Mouse (Mus musculus): ENCODE results near the gene 4933428G20Rik. TPM values are rescaled to one million over a fixed set of nuclear protein-coding genes. Genes with fewer than 3 reads are reported as not detected.
A peak's percentile ranks its signal among the peaks of the same experiment; 100 is the strongest.

Gene 4933428G20Rik
- polyA plus RNA-seq, 1 experiment from 2014 or later: 0.15 TPM

GRCm38 (mm10) chr11:97479085-97479484, 21.1 kb downstream of the 4933428G20Rik start:
- Histone ChIP-seq H3K4me2 (replicated peaks; ENCODE audit: low read depth, low read length) (no peak overlapping the region), H3K4me1 (ENCODE audit: control insufficient read depth, insufficient read depth, low read length) (peaks cover 8% of the 10 kb centered on the region; the same call in 1 of the 2 replicates), H3K36me3 (ENCODE audit: control insufficient read depth, insufficient read depth, low read length) (peaks cover 43% of the 10 kb centered on the region), H3K4me3 (ENCODE audit: low read length) (no peak overlapping the region), H3K27ac (ENCODE audit: low read depth, low read length) (no peak overlapping the region), H3K9ac (ENCODE audit: low read depth, low read length) (no peak overlapping the region), H3K27me3 (ENCODE audit: control insufficient read depth, insufficient read depth, low read length) (no peaks in the 10 kb centered on the region), H3K9me3 (ENCODE audit: control insufficient read depth, low read length) (no peaks in the 10 kb centered on the region)
- ATAC-seq (ENCODE audit: low FRiP score, low TSS enrichment): no peak
- WGBS: 76% methylated on average over 10 of the region's 10 CpGs

DNA sequence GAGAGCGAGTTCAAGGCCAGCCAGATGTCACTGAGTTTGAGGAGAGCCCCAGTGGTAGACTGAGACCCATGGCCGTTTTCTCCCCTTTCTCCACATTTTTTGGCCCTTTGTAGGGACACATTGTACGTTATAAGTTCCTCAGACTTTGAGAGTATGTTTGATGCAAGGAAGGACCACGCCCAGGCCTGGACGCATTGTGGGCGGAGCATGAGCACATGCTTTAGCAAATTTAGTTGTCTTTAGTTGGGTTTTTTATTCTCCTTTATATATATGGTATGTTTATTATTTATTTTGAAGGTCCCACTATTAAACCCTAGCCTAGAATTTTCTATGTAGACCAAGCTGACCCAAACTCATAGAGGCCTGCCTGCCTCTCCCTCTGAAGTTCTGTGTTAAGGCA, 21.8 kb downstream of the 4933428G20Rik start:
- peaks cover 8% of the 10 kb centered on the region; the same call in 1 of the 2 replicates for H3K4me1 ChIP-seq (ENCODE audit: control insufficient read depth, insufficient read depth, low read length)
- no peak for ATAC-seq (ENCODE audit: low FRiP score, low TSS enrichment)
- H3K27me3 ChIP-seq (ENCODE audit: control insufficient read depth, insufficient read depth, low read length): no peaks in the 10 kb centered on the region
- H3K27ac ChIP-seq (ENCODE audit: low read depth, low read length): no peak overlapping the region
- H3K36me3 ChIP-seq (ENCODE audit: control insufficient read depth, insufficient read depth, low read length): peaks cover 44% of the 10 kb centered on the region
- H3K4me3 ChIP-seq (ENCODE audit: low read length): no peak overlapping the region
- no peak overlapping the region for H3K4me2 ChIP-seq (replicated peaks; ENCODE audit: low read depth, low read length)
- no peak overlapping the region for H3K9ac ChIP-seq (ENCODE audit: low read depth, low read length)
- WGBS: 88% methylated on average over 6 of the region's 6 CpGs
- no peaks in the 10 kb centered on the region for H3K9me3 ChIP-seq (ENCODE audit: control insufficient read depth, low read length)

DNA sequence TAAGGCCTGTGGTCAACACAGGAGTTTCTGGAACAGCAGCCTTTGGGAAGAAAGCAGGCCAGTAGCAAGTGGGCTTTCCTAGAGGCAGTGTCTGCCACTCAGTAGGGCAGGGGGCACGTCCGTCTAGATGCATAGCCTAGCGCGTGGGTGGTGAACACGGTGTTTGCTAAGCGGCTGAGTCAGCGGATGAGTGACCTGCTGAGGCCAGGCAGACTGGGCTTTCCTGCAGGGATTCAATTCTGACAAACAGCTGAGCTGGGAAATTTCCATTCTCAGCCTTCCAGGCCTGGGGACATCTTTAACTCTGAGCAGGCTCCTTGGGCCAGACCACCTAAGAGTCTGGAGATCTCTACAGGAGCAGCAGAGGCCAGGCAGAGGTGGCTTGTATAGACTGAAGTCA, 22.7 kb downstream of the 4933428G20Rik start:
- ATAC-seq (ENCODE audit: low FRiP score, low TSS enrichment): no peak
- Histone ChIP-seq H3K4me3 (ENCODE audit: low read length) (no peak overlapping the region), H3K27me3 (ENCODE audit: control insufficient read depth, insufficient read depth, low read length) (no peaks in the 10 kb centered on the region), H3K27ac (ENCODE audit: low read depth, low read length) (no peak overlapping the region), H3K4me1 (ENCODE audit: control insufficient read depth, insufficient read depth, low read length) (peaks cover 7% of the 10 kb centered on the region; the same call in 1 of the 2 replicates), H3K9me3 (ENCODE audit: control insufficient read depth, low read length) (no peaks in the 10 kb centered on the region), H3K9ac (ENCODE audit: low read depth, low read length) (0 out of 2 replicates have a peak overlapping the region, but pooled peaks have one; percentile 18), H3K4me2 (replicated peaks; ENCODE audit: low read depth, low read length) (no peak overlapping the region), H3K36me3 (ENCODE audit: control insufficient read depth, insufficient read depth, low read length) (peaks cover 40% of the 10 kb centered on the region)
- 49% methylated on average over 7 of the region's 7 CpGs for WGBS

DNA sequence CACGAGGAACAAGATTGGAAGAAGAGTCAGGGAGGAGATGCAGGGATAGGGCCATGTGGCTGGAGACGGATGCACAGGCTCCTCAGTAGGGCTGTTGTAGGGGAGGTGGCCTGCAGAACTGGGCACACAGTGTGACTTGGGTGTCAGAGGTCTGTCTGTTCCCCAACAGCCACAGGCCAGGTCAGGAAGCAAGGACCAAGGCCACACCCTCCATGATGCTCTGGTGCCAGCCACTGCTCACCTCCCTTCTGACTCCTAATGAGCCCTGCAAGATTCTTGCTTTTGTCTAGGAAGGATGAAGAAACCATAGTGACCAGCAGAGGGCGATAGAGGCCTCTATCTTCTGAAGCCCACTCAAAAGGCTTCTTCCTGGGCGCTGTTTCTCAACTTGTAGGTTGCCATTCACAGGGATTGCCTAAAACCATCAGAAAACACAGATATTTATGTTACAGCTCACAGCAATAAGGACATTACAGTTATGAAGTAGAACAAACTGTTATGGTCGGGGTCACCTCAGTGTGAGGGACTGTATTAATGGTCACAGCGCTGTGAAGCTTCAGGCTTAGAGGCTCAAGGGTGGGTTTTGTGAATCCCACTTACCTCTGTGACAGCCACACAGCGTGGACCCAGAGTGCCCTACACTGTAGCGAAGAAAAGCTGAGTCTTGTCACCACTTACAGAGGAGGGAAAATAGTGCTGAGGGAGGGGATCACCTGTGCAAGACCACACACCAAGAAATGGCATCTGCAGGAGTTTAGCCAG, 23.6 kb downstream of the 4933428G20Rik start:
- Histone ChIP-seq H3K27ac (ENCODE audit: low read depth, low read length) (no peak overlapping the region), H3K9ac (ENCODE audit: low read depth, low read length) (no peak overlapping the region)

GRCm38 (mm10) chr11:97471276-97471675, 28.9 kb downstream of the 4933428G20Rik start:
- ATAC-seq (ENCODE audit: low FRiP score, low TSS enrichment): no peak
- no peaks in the 10 kb centered on the region for H3K4me1 ChIP-seq (ENCODE audit: control insufficient read depth, insufficient read depth, low read length)
- H3K27me3 ChIP-seq (ENCODE audit: control insufficient read depth, insufficient read depth, low read length): no peaks in the 10 kb centered on the region
- no peak overlapping the region for H3K4me2 ChIP-seq (replicated peaks; ENCODE audit: low read depth, low read length)
- H3K9ac ChIP-seq (ENCODE audit: low read depth, low read length): no peak overlapping the region
- H3K4me3 ChIP-seq (ENCODE audit: low read length): no peak overlapping the region
- H3K36me3 ChIP-seq (ENCODE audit: control insufficient read depth, insufficient read depth, low read length): peaks cover 65% of the 10 kb centered on the region
- H3K9me3 ChIP-seq (ENCODE audit: control insufficient read depth, low read length): no peaks in the 10 kb centered on the region
- 80% methylated on average over 6 of the region's 6 CpGs for WGBS
- H3K27ac ChIP-seq (ENCODE audit: low read depth, low read length): no peak overlapping the region

More for the DNA sequence above, 23.6 kb downstream of the 4933428G20Rik start:
- H3K4me1 ChIP-seq (ENCODE audit: control insufficient read depth, insufficient read depth, low read length): 0 out of 2 replicates have a peak, but pooled peaks cover 4% of the 10 kb centered on the region
- no peak overlapping the region for H3K4me3 ChIP-seq (ENCODE audit: low read length)
- no peak overlapping the region for H3K4me2 ChIP-seq (replicated peaks; ENCODE audit: low read depth, low read length)
- H3K9me3 ChIP-seq (ENCODE audit: control insufficient read depth, low read length): no peaks in the 10 kb centered on the region
- no peaks in the 10 kb centered on the region for H3K27me3 ChIP-seq (ENCODE audit: control insufficient read depth, insufficient read depth, low read length)
- WGBS: 65% methylated on average over 8 of the region's 8 CpGs
- peaks cover 45% of the 10 kb centered on the region for H3K36me3 ChIP-seq (ENCODE audit: control insufficient read depth, insufficient read depth, low read length)
- ATAC-seq (ENCODE audit: low FRiP score, low TSS enrichment): no peak

DNA sequence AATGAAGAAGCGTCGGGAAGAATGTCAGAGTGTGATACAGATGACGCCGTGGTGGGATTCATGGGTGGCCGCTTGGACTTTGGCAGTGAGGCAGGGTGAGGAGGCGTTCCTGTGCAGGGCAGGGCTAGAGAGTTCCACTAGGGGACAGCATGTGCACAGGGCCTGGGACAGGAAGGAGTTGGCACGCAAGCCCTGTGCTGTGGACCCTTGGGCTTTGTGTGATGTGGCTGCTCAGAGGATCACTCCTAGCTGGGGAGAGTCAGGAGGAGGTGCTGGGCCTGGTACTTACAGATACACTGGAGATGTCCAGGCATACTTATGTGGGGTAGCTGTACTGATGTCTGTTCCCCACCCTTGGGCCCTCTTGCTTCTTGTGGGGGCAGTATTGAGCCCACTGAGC, 30.3 kb downstream of the 4933428G20Rik start:
- Histone ChIP-seq H3K36me3 (ENCODE audit: control insufficient read depth, insufficient read depth, low read length) (peaks cover 62% of the 10 kb centered on the region), H3K4me3 (ENCODE audit: low read length) (no peak overlapping the region), H3K9ac (ENCODE audit: low read depth, low read length) (no peak overlapping the region), H3K4me1 (ENCODE audit: control insufficient read depth, insufficient read depth, low read length) (no peaks in the 10 kb centered on the region), H3K9me3 (ENCODE audit: control insufficient read depth, low read length) (no peaks in the 10 kb centered on the region), H3K27me3 (ENCODE audit: control insufficient read depth, insufficient read depth, low read length) (no peaks in the 10 kb centered on the region), H3K27ac (ENCODE audit: low read depth, low read length) (no peak overlapping the region), H3K4me2 (replicated peaks; ENCODE audit: low read depth, low read length) (no peak overlapping the region)
- ATAC-seq (ENCODE audit: low FRiP score, low TSS enrichment): no peak
- WGBS: 94% methylated on average over 7 of the region's 7 CpGs

- H3K9me3 ChIP-seq (ENCODE audit: control insufficient read depth, low read length): no peaks in the 10 kb centered on the region
- H3K4me3 ChIP-seq (ENCODE audit: low read length): no peak overlapping the region
- 48% methylated on average over 14 of the region's 14 CpGs for WGBS
- ATAC-seq (ENCODE audit: low FRiP score, low TSS enrichment): peak; percentile 59; the same call in 1 of the 2 replicates
- no peaks in the 10 kb centered on the region for H3K4me1 ChIP-seq (ENCODE audit: control insufficient read depth, insufficient read depth, low read length)
- no peak overlapping the region for H3K4me2 ChIP-seq (replicated peaks; ENCODE audit: low read depth, low read length)
- H3K36me3 ChIP-seq (ENCODE audit: control insufficient read depth, insufficient read depth, low read length): peaks cover 64% of the 10 kb centered on the region
- no peaks in the 10 kb centered on the region for H3K27me3 ChIP-seq (ENCODE audit: control insufficient read depth, insufficient read depth, low read length)
- no peak overlapping the region for H3K9ac ChIP-seq (ENCODE audit: low read depth, low read length)
- H3K27ac ChIP-seq (ENCODE audit: low read depth, low read length): no peak overlapping the region
Measured at GRCm38 (mm10) chr11:97468639-97469287, 31.4 kb downstream of the 4933428G20Rik start.

GRCm38 (mm10) chr11:97466444-97467160, 33.5 kb downstream of the 4933428G20Rik start:
- Histone ChIP-seq H3K4me3 (ENCODE audit: low read length) (no peak overlapping the region), H3K27ac (ENCODE audit: low read depth, low read length) (no peak overlapping the region), H3K9ac (ENCODE audit: low read depth, low read length) (no peak overlapping the region), H3K36me3 (ENCODE audit: control insufficient read depth, insufficient read depth, low read length) (peaks cover 79% of the 10 kb centered on the region), H3K27me3 (ENCODE audit: control insufficient read depth, insufficient read depth, low read length) (no peaks in the 10 kb centered on the region), H3K4me1 (ENCODE audit: control insufficient read depth, insufficient read depth, low read length) (no peaks in the 10 kb centered on the region), H3K4me2 (replicated peaks; ENCODE audit: low read depth, low read length) (no peak overlapping the region), H3K9me3 (ENCODE audit: control insufficient read depth, low read length) (no peaks in the 10 kb centered on the region)
- no peak for ATAC-seq (ENCODE audit: low FRiP score, low TSS enrichment)
- 80% methylated on average over 10 of the region's 10 CpGs for WGBS
